ENCODE assay signal across 12 mouse cellular contexts in the genomic region with DNA sequence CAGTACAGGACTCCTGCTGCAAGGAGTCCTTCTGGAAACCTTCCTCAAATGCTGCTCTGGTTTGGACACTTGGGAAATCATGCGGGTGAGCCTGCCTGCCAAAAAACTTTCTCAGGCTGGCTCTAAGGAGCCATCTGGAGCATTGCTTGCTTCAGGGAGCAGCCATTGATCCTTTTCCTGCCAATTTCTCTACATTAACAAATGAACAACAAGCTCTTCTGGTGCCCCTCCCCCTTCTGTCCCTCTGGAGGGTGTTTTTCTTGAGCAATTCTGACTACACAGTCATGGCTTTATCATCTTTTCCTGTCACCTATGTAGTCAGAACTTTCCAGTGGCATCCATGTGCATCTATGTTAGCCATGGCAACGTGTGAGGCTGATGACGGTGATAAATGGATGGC.
DNase-seq lines count a peak whose midpoint lies in the region; ATAC-seq and TF ChIP-seq lines count a peak whose summit lies in the region.
"Had no signal": no experiment of that assay in that cellular context is flagged by ENCODE, and none has a peak within 500 bp of the region (broad histone marks: within the 10 kb centered on the region; RNA-seq: fewer than 3 reads in every experiment).

No protein-coding gene starts in this region.

- ATAC-seq in forebrain, embryonic 14.5 days: peak; percentile 67; the same call in 1 of the 2 replicates
- no peak for ATAC-seq in forebrain, embryonic 11.5 days (replicated peaks; ENCODE audit: low FRiP score)
- no peak for ATAC-seq in midbrain, postnatal 0 days (ENCODE audit: low FRiP score)
- no peak for ATAC-seq in midbrain, embryonic 16.5 days
- ATAC-seq: midbrain, embryonic 13.5 days had no signal

- no peak for TF ChIP-seq CTCF in midbrain, postnatal 0 days (IDR thresholded peaks at IDR 0.05)

- no peaks in the 10 kb centered on the region for H3K36me3 ChIP-seq in forebrain, embryonic 14.5 days (ENCODE audit: control insufficient read depth, insufficient read depth, low read length)
- H3K36me3 ChIP-seq in forebrain, embryonic 11.5 days (ENCODE audit: control insufficient read depth, insufficient read depth, low read length): no peaks in the 10 kb centered on the region
- H3K36me3 ChIP-seq in midbrain, postnatal 0 days (ENCODE audit: insufficient read depth, low read length): no peaks in the 10 kb centered on the region
- H3K36me3 ChIP-seq in midbrain, embryonic 16.5 days (ENCODE audit: control insufficient read depth, insufficient read depth, low read length): no peaks in the 10 kb centered on the region
- H3K36me3 ChIP-seq: embryonic facial prominence, embryonic 15.5 days; liver, embryonic 13.5 days; midbrain, embryonic 13.5 days had no signal

- no peak overlapping the region for H3K4me3 ChIP-seq in forebrain, embryonic 14.5 days (ENCODE audit: low read depth, low read length)
- no peak overlapping the region for H3K4me3 ChIP-seq in forebrain, embryonic 11.5 days (ENCODE audit: low read depth, low read length)
- H3K4me3 ChIP-seq in midbrain, postnatal 0 days (ENCODE audit: low read depth, low read length): no peak overlapping the region
- H3K4me3 ChIP-seq in midbrain, embryonic 16.5 days (ENCODE audit: low read depth, low read length): no peak overlapping the region
- H3K4me3 ChIP-seq: embryonic facial prominence, embryonic 15.5 days; liver, embryonic 13.5 days; midbrain, embryonic 13.5 days had no signal

- no peak overlapping the region for H3K4me2 ChIP-seq in forebrain, embryonic 14.5 days (ENCODE audit: low read length)
- no peak overlapping the region for H3K4me2 ChIP-seq in forebrain, embryonic 11.5 days (ENCODE audit: low read depth, low read length, severe bottlenecking)
- H3K4me2 ChIP-seq in midbrain, postnatal 0 days (ENCODE audit: low read depth, low read length, poor library complexity, severe bottlenecking): no peak overlapping the region
- H3K4me2 ChIP-seq in midbrain, embryonic 16.5 days (ENCODE audit: low read length): no peak overlapping the region
- H3K4me2 ChIP-seq: embryonic facial prominence, embryonic 15.5 days; heart, embryonic 11.5 days; liver, embryonic 13.5 days; midbrain, embryonic 13.5 days had no signal

- H3K9ac ChIP-seq in forebrain, embryonic 14.5 days (ENCODE audit: low read length): no peak overlapping the region
- H3K9ac ChIP-seq in forebrain, embryonic 11.5 days (ENCODE audit: low read length): no peak overlapping the region
- no peak overlapping the region for H3K9ac ChIP-seq in midbrain, postnatal 0 days (replicated peaks; ENCODE audit: low read length, poor library complexity, severe bottlenecking)
- no peak overlapping the region for H3K9ac ChIP-seq in midbrain, embryonic 16.5 days (ENCODE audit: low read depth, low read length)
- H3K9ac ChIP-seq: embryonic facial prominence, embryonic 15.5 days; liver, embryonic 13.5 days; midbrain, embryonic 13.5 days had no signal

- H3K27ac ChIP-seq in forebrain, embryonic 14.5 days (ENCODE audit: low read depth, low read length): no peak overlapping the region
- no peak overlapping the region for H3K27ac ChIP-seq in forebrain, embryonic 11.5 days (ENCODE audit: low read depth, low read length)
- H3K27ac ChIP-seq in midbrain, postnatal 0 days (ENCODE audit: low read depth, low read length): no peak overlapping the region
- no peak overlapping the region for H3K27ac ChIP-seq in midbrain, embryonic 16.5 days (ENCODE audit: low read length)
- H3K27ac ChIP-seq: embryonic facial prominence, embryonic 15.5 days; liver, embryonic 13.5 days; midbrain, embryonic 13.5 days had no signal

- no peaks in the 10 kb centered on the region for H3K27me3 ChIP-seq in forebrain, embryonic 14.5 days (replicated peaks; ENCODE audit: control insufficient read depth, insufficient read depth, low read length)
- H3K27me3 ChIP-seq in forebrain, embryonic 11.5 days (ENCODE audit: control insufficient read depth, insufficient read depth, low read length): no peaks in the 10 kb centered on the region
- H3K27me3 ChIP-seq in midbrain, postnatal 0 days (ENCODE audit: insufficient read depth, low read length): no peaks in the 10 kb centered on the region
- H3K27me3 ChIP-seq in midbrain, embryonic 16.5 days (ENCODE audit: control insufficient read depth, insufficient read depth, low read depth, low read length): no peaks in the 10 kb centered on the region
- H3K27me3 ChIP-seq: embryonic facial prominence, embryonic 15.5 days; liver, embryonic 13.5 days; midbrain, embryonic 13.5 days had no signal

- 81% methylated on average over 3 of the region's 3 CpGs for WGBS in forebrain, embryonic 14.5 days
- WGBS in forebrain, embryonic 11.5 days: 91% methylated on average over 3 of the region's 3 CpGs
- WGBS in midbrain, postnatal 0 days: 93% methylated on average over 3 of the region's 3 CpGs
- WGBS in midbrain, embryonic 16.5 days: 91% methylated on average over 3 of the region's 3 CpGs

- H3K4me1 ChIP-seq in forebrain, embryonic 14.5 days (ENCODE audit: control insufficient read depth, insufficient read depth, low read length): no peaks in the 10 kb centered on the region
- H3K4me1 ChIP-seq in forebrain, embryonic 11.5 days (replicated peaks; ENCODE audit: control insufficient read depth, insufficient read depth, low read length): no peaks in the 10 kb centered on the region; the same call in 1 of the 2 replicates
- no peaks in the 10 kb centered on the region for H3K4me1 ChIP-seq in midbrain, postnatal 0 days (ENCODE audit: insufficient read depth, low read length)
- H3K4me1 ChIP-seq in midbrain, embryonic 16.5 days (ENCODE audit: control insufficient read depth, insufficient read depth, low read length): no peaks in the 10 kb centered on the region
- H3K4me1 ChIP-seq: embryonic facial prominence, embryonic 15.5 days; liver, embryonic 13.5 days; midbrain, embryonic 13.5 days had no signal

- peak; percentile 80 for DNase-seq in forebrain, embryonic 14.5 days (ENCODE audit: low spot score)
- no peak for DNase-seq in forebrain, embryonic 11.5 days (ENCODE audit: low spot score)
- DNase-seq in midbrain, postnatal 0 days (ENCODE audit: low spot score): peak; percentile 67
- peak; percentile 48 to 58 for DNase-seq in layer of hippocampus, adult 8-10 months (ENCODE audit: low spot score in 2 of 2)
- peak; percentile 63 for DNase-seq in right cerebral cortex, postnatal 4 days
- DNase-seq in thymus, postnatal 25 days: no peak
- DNase-seq in thymus, postnatal 14 days: no peak
- DNase-seq: liver, embryonic 13.5 days had no signal

- no peaks in the 10 kb centered on the region; the same call in 1 of the 2 replicates for H3K9me3 ChIP-seq in forebrain, embryonic 14.5 days (replicated peaks; ENCODE audit: control insufficient read depth, low read length)
- H3K9me3 ChIP-seq in forebrain, embryonic 11.5 days (ENCODE audit: control insufficient read depth, low read length): no peaks in the 10 kb centered on the region
- H3K9me3 ChIP-seq in midbrain, postnatal 0 days (ENCODE audit: low read length): no peaks in the 10 kb centered on the region
- H3K9me3 ChIP-seq in midbrain, embryonic 16.5 days (replicated peaks; ENCODE audit: control insufficient read depth, low read length, poor library complexity, severe bottlenecking): no peaks in the 10 kb centered on the region; the same call in 1 of the 2 replicates
- H3K9me3 ChIP-seq: embryonic facial prominence, embryonic 15.5 days; liver, embryonic 13.5 days had no signal

Comparison
In these comparisons a context has a peak if more than half of its experiments do, and no peak if none do; other contexts are left out.
1. DNase-seq: peak in forebrain, embryonic 14.5 days (single experiment), midbrain, postnatal 0 days (single experiment), layer of hippocampus, adult 8-10 months (2 of 2) and right cerebral cortex, postnatal 4 days (single experiment); none in forebrain, embryonic 11.5 days (single experiment), thymus, postnatal 25 days (single experiment) and thymus, postnatal 14 days (single experiment).